ENCODE assay signal across 21 mouse cellular contexts in genomic region chr10:108905264-108905663, GRCm38 (mm10).
A peak's percentile ranks its signal among the peaks of the same experiment; 100 is the strongest.
DNase-seq lines count a peak whose midpoint lies in the region; ATAC-seq and TF ChIP-seq lines count a peak whose summit lies in the region.
"Had no signal": no experiment of that assay in that cellular context is flagged by ENCODE, and none has a peak within 500 bp of the region (broad histone marks: within the 10 kb centered on the region; RNA-seq: fewer than 3 reads in every experiment).

No protein-coding gene starts in this region.

- no peak for TF ChIP-seq CTCF in layer of hippocampus, adult 2 months (conservative IDR thresholded peaks at IDR 0.05)
- no peak for TF ChIP-seq CTCF in midbrain, postnatal 0 days (IDR thresholded peaks at IDR 0.05)

- no peaks in the 10 kb centered on the region for H3K36me3 ChIP-seq in midbrain, embryonic 15.5 days (replicated peaks)
- no peaks in the 10 kb centered on the region for H3K36me3 ChIP-seq in midbrain, postnatal 0 days (ENCODE audit: insufficient read depth, low read length)
- H3K36me3 ChIP-seq: embryonic facial prominence, embryonic 13.5 days; embryonic facial prominence, embryonic 15.5 days; forebrain, embryonic 10.5 days had no signal

- H3K4me3 ChIP-seq in layer of hippocampus, adult 2 months = no peak overlapping the region
- no peak overlapping the region for H3K4me3 ChIP-seq in midbrain, embryonic 15.5 days
- no peak overlapping the region for H3K4me3 ChIP-seq in midbrain, postnatal 0 days (ENCODE audit: low read depth, low read length)
- H3K4me3 ChIP-seq: embryonic facial prominence, embryonic 13.5 days; embryonic facial prominence, embryonic 15.5 days; erythroblast, embryonic 14.5 days; forebrain, embryonic 10.5 days; forebrain, embryonic 12.5 days had no signal

- H3K9ac ChIP-seq in midbrain, embryonic 15.5 days = no peak overlapping the region
- no peak overlapping the region for H3K9ac ChIP-seq in midbrain, postnatal 0 days (replicated peaks; ENCODE audit: low read length, poor library complexity, severe bottlenecking)
- H3K9ac ChIP-seq: embryonic facial prominence, embryonic 13.5 days; embryonic facial prominence, embryonic 15.5 days; forebrain, embryonic 12.5 days had no signal

- no peak for DNase-seq in layer of hippocampus, adult 2 months (ENCODE audit: low spot score in 2 of 2)
- no peak for DNase-seq in layer of hippocampus, adult 8-10 months (ENCODE audit: low spot score in 2 of 2)
- no peak for DNase-seq in midbrain, postnatal 0 days (ENCODE audit: low spot score)
- DNase-seq: adrenal gland, adult 2 months; adrenal gland, postnatal 10 days; adrenal gland, postnatal 25 days; cerebellum, adult 11 months; cerebellum, adult 18-20 months; cerebellum, adult 8-10 months; cerebellum, adult 9-11 months; cerebellum, postnatal 14 days; cerebellum, postnatal 36 days; embryo, embryonic 11 days had no signal

- 96% methylated on average over 1 of the region's 1 CpGs for WGBS in midbrain, embryonic 15.5 days
- WGBS in midbrain, postnatal 0 days = 95% methylated on average over 1 of the region's 1 CpGs

- H3K27me3 ChIP-seq in midbrain, embryonic 15.5 days (replicated peaks) = no peaks in the 10 kb centered on the region
- no peaks in the 10 kb centered on the region for H3K27me3 ChIP-seq in midbrain, postnatal 0 days (ENCODE audit: insufficient read depth, low read length)
- H3K27me3 ChIP-seq: embryonic facial prominence, embryonic 13.5 days; embryonic facial prominence, embryonic 15.5 days; forebrain, embryonic 12.5 days had no signal

- no peak overlapping the region for H3K4me2 ChIP-seq in midbrain, embryonic 15.5 days
- H3K4me2 ChIP-seq in midbrain, postnatal 0 days (ENCODE audit: low read depth, low read length, poor library complexity, severe bottlenecking) = no peak overlapping the region
- H3K4me2 ChIP-seq: embryonic facial prominence, embryonic 13.5 days; embryonic facial prominence, embryonic 15.5 days; forebrain, embryonic 12.5 days had no signal

- H3K4me1 ChIP-seq in midbrain, embryonic 15.5 days = no peaks in the 10 kb centered on the region
- H3K4me1 ChIP-seq in midbrain, postnatal 0 days (ENCODE audit: insufficient read depth, low read length) = no peaks in the 10 kb centered on the region
- H3K4me1 ChIP-seq: embryonic facial prominence, embryonic 13.5 days; embryonic facial prominence, embryonic 15.5 days; forebrain, embryonic 10.5 days; forebrain, embryonic 12.5 days had no signal

- H3K9me3 ChIP-seq in midbrain, embryonic 15.5 days = no peaks in the 10 kb centered on the region
- no peaks in the 10 kb centered on the region for H3K9me3 ChIP-seq in midbrain, postnatal 0 days (ENCODE audit: low read length)
- H3K9me3 ChIP-seq: embryonic facial prominence, embryonic 13.5 days; embryonic facial prominence, embryonic 15.5 days; forebrain, embryonic 10.5 days; forebrain, embryonic 12.5 days had no signal

- ATAC-seq in midbrain, embryonic 15.5 days (replicated peaks) = 0 out of 2 replicates have a peak, but pooled peaks have one; percentile 11
- ATAC-seq in midbrain, postnatal 0 days (ENCODE audit: low FRiP score) = no peak
- ATAC-seq: forebrain, embryonic 14.5 days; forebrain, embryonic 16.5 days had no signal

- H3K27ac ChIP-seq in layer of hippocampus, adult 2 months = peak overlapping the region; percentile 63
- H3K27ac ChIP-seq in midbrain, embryonic 15.5 days = no peak overlapping the region
- H3K27ac ChIP-seq in midbrain, postnatal 0 days (ENCODE audit: low read depth, low read length) = no peak overlapping the region
- H3K27ac ChIP-seq: embryonic facial prominence, embryonic 13.5 days; embryonic facial prominence, embryonic 15.5 days; forebrain, embryonic 10.5 days; forebrain, embryonic 12.5 days had no signal
